Mouse (Mus musculus) retina, postnatal 7 days (tissue): Measurements from ENCODE around the gene 4930432K21Rik.

Source experiments
- DNase-seq: peaks from one replicate; pipeline ENCODE4 v3.0.0-alpha.2; 2012; ENCODE audit warnings: low read depth, low spot score

The 4930432K21Rik gene

GRCm38 (mm10) chr8:84147769-84148530 is at the start of gene 4930432K21Rik, which contains the start of gene Cc2d1a:
Gene 4930432K21Rik, plus strand, starts transcription at chr8:84148025.
Gene Cc2d1a, minus strand, starts transcription at chr8:84147936.
- DNase-seq, result peak; percentile 94

GRCm38 (mm10) chr8:84098376-84098775 is 49.4 kb upstream of the 4930432K21Rik start:
- DNase-seq, result no peak

- no peak for DNase-seq
These were observed 46.2 kb upstream of the 4930432K21Rik start for GRCm38 (mm10) chr8:84101476-84102270.

DNA sequence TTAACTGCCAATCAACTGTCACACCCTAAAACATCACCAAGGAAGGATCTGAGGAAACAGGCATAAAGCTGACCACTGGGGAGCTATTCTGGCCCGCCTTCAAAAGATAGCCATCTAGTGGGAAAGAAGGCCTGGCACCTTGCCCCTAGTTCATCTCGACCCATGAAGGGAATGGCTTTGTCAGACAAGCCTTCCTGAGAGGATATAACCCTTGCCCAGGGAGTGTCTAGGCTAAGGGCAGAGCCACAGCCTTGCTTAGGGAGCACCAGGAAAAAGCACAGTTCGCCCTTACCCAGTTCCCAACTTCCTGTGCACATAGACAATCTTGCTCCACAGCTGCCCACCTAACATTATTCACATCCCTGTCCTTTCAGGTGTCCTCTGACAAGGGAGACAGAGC is 44.2 kb upstream of the 4930432K21Rik start:
- no peak for DNase-seq

- DNase-seq, result peak; percentile 41
These were observed 43.6 kb upstream of the 4930432K21Rik start for GRCm38 (mm10) chr8:84104221-84104620.

DNA sequence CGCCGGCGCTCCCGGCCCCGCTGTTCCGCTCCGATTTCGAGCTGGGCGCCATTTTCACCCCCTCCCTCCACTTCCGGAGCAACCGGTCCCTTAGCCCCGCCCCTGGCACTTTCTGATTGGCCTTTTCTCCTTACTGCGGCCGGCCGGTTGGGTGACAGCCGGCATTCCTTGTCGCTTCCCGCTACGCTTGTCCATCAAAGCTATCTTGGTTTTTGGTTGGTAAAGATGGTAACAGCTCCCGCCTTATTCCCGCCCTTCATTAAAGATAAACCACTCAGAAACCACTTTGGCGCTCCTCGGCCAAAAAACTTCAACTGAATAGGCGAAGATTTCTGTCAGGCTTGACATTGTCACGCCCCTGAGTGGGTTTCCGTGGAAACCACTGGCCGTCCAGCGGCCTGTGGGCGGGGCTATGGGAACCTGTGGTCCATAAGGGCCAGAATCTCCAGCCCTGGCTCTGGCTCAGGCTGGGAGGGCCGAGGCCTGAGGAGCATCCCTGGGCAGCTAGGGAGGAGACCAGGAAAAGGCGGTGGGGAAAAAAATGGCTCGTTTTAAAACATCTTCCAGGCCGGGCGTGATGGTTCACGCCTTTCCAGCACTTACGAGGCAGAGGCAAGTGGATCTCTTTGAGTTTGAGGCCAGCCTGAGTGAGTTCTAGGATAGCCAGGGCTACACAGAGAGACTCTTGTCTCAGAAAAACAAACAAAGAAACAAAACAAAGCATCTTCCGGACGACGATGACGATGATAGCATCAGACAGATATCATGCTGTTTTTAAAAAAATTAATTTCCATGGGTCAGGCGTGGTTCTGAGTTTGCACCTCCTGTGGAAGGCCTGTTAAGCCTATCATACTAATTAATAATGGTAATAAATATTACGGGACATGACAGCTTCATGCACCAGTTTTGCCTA is 42.9 kb upstream of the 4930432K21Rik start, which contains the start of gene Dcaf15:
Gene Dcaf15, minus strand, starts transcription at position 72 of the 913 bp plus-strand sequence.
- peak; percentile 99 for DNase-seq

- no peak for DNase-seq
These were observed 42.1 kb upstream of the 4930432K21Rik start for GRCm38 (mm10) chr8:84105676-84106075.

DNA sequence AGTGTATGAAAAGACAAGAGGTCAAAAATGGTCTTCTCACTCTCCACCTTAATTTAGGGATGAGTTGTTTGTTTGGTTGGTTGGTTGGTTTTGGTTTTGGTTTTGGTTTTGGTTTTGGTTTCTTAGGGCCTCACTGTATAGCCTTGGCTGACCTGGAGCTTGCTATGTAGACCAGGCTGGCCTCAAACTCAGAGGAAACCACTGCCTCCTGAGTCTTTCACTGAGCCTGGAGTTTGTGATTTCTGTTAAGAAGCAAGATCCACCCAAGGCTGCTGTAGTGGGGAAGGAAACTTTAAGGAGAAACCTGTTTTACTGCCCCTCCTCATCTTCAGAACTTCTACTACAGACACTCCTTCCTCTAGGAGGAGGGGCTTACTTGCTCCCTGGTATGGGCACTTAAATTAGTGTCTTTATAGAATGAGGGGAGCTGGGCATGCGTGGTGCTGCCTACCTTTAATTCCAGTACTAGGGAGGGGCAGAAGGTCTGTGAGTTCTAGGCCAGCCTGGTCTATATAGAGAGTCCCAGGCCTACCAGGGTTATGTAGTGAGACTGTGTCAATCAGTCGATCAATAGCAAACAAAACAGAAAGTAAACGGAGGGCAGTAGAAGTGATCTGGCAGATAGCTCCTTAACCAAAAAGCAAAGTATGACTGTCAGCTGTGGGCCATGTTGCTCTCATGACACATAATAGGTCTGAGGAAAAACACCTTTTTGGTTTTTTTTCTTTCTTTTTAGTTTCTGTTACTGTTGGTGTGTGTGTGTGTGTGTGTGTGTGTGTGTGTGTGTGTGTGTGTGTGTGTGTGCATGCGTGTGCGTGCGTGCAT is 41.4 kb upstream of the 4930432K21Rik start:
- no peak for DNase-seq

GRCm38 (mm10) chr8:84115646-84116045 is 32.2 kb upstream of the 4930432K21Rik start:
- DNase-seq, result no peak

GRCm38 (mm10) chr8:84122151-84122550 is 25.7 kb upstream of the 4930432K21Rik start:
- no peak for DNase-seq

GRCm38 (mm10) chr8:84125656-84126055 is 22.2 kb upstream of the 4930432K21Rik start, which contains the start of gene Podnl1:
Gene Podnl1, plus strand, starts transcription at chr8:84125989.
- no peak for DNase-seq

DNA sequence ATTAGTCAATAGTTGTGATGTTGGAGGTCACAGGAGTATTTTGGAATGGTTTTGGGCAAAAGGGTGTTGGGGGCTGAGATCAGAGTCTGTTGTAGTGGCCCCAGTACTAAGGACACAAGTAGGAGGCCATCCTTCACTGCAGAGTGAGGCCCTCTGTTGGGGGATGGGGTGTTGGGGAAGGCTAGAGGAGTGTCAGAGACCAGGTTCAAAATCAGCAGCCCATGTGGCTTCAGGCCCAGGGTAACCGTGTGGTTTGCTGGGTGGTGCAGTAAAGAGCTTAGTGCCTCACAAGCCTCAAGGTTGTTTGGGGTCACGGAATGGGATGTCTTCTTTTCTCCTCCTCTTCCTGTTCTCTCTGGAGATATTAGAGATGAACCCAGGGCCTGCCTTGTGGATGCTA is 21.1 kb upstream of the 4930432K21Rik start:
- DNase-seq, result no peak

DNA sequence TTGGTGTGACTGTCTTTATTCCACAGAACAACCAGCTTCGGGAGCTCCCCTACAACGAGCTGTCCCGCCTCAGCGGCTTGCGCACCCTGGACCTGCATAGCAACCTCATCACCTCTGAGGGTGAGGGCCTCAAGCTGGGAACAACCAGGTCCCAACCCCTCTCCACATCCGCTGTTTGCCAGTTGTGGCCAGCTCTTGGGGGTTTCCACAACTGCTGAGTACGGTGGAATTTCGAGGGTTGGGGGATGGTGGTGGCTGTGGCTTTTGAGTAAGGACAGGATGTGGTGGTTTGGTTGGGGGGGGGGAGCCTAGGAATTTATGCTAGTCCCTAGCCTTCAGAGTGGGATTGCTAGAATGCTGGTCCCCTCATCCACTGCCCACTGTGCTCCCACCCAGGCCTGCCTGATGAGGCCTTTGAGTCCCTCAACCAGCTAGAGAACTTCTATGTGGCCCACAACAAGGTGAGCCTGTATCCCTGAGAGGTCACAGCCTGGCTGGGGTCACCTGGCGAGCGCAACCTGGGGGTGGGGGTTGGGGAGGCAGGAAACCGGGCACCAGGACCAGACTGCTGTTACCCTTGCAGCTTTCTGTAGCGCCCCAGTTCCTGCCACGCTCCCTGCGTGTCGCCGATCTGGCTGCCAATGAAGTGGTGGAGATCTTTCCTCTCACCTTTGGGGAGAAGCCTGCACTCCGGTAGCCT is 20.5 kb upstream of the 4930432K21Rik start:
- no peak for DNase-seq

GRCm38 (mm10) chr8:84128277-84128676 is 19.5 kb upstream of the 4930432K21Rik start:
- DNase-seq, result no peak

GRCm38 (mm10) chr8:84130806-84131205 is 17.0 kb upstream of the 4930432K21Rik start:
- DNase-seq, result no peak

DNA sequence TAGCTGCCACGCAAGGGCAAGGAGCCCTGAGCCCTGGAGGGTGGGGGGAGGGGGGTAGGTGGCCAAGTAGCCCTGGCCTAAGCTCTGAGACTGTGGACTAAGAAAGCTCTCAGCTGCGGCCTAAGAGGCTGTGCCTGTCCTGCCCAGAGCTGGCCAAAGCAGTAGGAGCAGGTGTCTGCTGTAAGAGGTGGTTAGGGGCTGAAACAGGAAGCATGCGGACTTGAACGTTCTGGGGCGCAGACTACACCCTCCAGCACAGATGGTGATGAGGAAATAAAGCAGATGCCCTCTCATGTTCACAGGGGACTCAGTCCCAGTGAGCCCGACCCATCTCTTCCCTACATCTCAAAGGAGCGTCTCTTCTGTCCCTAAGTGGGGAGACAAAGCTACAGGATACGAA is 15.6 kb upstream of the 4930432K21Rik start:
- no peak for DNase-seq

GRCm38 (mm10) chr8:84137848-84138247 is 10.0 kb upstream of the 4930432K21Rik start:
- no peak for DNase-seq

DNA sequence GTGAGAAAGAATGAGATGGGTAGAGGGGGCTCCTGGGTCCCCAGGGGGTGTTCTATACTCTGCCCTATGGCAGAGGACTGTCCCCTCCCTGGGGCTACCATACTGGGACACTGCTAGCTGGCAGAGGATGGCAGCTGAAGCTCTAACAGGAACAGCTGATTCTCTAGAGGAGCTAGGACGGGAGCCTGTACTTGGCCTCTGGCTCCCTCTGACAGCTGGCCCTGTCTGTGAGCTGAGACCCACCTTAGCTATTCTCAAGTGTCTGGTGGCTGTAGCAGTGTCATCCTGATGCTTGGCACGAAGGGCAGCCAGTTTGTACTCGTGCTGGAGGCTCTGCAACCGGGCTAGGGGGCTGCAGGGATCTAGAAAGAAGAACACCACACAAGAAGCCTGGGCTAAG is 7.0 kb upstream of the 4930432K21Rik start:
- no peak for DNase-seq

DNA sequence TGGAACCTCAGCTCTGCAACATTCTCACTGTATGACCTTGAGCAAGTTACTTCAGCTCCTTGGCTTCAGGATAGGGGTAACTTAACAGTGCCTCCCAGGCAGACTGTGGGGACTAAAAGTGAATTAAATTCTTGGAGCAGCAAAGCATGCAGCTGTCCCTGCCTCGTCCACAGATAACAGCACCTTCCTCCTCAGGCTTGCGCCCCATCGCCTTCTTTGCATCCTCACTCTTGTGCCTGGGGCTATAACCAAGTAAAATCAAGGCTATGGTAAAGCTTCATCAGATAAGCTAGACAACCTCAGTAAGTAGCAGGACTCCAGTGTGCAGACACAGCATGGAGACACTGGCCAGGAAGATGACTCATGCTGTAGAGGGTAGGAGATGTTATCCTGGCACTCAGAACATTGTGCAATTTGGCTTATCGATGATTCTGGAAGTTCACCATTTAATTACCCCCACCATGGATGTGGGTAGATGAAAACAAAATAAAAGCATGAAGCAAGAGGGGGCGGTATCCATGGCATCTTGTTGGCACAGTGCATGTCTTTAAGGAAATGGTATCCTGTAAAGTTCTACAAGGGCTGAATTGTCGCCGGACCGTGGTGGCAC is 3.1 kb upstream of the 4930432K21Rik start:
- DNase-seq, result no peak
